Mouse (Mus musculus) kidney, adult 18-20 months (tissue): ENCODE measurements around the gene Fam229a.
"Not testable (repeated sequence)": the region's sequence is repeated elsewhere in the genome, so short reads cannot be mapped to it uniquely, and the experiment has no call there.

Source experiments
- DNase-seq: peaks from one replicate; pipeline ENCODE4 v3.0.0; 2021

Gene Fam229a

DNA sequence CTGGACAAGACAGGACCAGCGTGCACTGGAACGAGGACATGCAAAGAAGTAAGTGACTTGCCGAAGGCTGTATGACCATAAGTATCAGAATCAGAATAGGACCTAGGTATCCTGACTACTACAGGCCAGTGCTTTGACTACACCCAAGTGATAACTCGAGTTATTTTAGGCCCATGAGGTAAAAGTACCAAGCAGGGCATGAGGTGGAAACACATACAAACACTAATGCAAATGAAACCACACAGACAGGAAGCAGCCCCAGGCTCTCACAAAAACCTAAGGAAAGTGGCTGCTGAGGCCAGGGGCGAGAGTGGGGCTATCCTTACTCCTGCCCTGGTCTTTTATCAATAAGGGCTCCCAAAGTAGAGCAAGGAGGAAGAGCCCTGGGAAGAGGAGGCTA, 34.3 kb downstream of the Fam229a start:
- DNase-seq, result no peak

DNA sequence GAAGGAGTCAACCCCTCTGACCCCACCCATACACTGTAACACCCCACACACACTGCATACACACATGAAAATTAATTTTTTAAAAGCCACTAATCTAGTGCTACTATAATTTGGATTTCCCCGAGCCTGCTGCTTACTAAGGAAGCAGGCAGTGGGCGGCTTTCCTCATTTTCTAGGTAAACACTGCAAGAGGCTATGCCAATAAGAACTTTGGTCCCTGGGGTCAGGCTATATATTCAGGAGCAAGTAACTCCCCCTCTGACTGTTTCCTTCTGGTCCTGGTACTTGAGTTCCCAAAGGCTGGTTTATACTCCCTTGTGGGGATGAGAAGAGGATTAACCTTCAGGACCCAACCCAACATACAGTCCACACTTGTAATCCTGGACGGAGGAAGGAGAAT, 34.9 kb downstream of the Fam229a start:
- DNase-seq, result no peak

DNA sequence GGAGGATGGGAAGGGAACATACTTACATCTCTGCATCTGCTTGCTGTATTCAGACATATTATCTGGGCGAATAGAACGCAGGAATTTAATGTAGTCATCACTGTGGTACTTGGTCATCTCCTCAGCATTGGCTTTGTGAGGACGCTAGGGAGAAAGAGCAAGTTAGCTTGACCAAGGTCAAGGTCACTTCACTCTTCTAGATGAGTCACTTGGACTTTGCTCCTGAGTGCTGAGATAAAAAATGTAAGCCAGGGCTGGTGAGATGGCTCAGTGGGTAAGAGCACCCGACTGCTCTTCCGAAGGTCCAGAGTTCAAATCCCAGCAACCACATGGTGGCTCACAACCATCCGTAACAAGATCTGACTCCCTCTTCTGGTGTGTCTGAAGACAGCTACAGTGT, 37.9 kb downstream of the Fam229a start:
- DNase-seq, result not testable (repeated sequence)

DNA sequence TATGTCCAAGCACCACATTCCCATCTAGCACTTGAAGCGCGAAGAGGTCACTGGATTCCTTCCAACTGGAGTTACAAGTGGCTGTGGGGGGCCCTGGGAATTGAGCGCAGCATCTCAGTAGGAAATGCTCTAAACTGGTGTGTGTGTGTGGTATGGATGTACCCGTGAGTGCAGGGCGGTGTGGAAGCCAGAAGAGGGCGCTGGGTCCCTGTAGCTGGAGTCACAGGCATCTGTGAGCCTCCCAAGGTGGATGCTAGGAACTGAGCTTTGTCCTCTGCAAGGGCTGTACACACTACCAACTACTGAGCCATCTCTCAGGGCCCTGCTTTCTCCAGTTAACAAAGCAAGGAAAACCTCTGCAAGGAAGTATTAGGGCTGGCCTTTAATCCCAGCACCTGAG, 49.0 kb downstream of the Fam229a start:
- DNase-seq, result peak; percentile 20
